8 mouse cellular contexts compared by ENCODE assay signal in the genomic region with DNA sequence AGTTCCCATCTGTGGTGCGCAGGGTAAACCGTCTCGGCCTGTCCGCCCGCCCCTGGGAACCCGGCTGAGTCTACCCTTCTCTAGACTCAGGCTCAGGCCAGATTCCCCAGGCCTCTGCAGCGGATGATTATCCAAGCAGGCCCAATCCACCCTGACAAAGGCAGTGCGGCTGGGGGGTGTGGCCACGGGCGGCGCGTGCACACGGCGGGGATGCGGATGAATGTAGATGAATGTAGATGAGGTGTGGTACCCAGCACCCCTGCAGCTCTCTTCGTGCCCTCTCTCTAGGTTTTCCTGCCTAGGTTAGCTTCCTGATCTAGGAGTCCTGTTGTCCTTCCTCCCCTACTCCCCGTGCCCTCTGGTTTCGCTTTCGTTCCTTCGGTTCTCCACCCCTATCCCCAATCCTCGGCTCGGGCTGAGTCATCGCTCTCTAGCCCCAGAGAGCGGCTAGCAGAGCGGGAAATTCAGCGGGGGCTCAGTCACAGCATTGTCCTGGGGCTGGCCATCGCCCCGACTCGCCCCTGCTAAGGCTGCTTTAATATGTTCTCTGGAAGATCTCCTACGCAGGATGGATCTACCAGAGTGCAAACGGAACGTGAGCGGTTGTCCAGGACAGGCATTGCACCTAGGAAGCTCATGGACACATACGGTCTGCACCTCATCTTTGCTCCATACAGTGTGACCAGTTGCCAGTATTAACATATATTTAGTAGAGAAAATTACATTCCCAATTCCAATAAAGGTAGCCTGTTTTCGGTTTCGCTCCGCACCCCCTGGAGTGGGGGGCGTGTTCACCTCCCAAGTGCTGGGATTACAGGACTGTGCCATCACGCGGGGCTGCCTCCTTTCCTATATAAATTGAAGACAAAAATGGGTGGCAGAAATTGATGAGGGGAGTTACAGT. TPM values are rescaled to one million over a fixed set of nuclear protein-coding genes. Genes with fewer than 3 reads are reported as not detected.
DNase-seq lines count a peak whose midpoint lies in the region; ATAC-seq lines count a peak whose summit lies in the region.

No protein-coding gene starts in this region.

- WGBS in hindbrain, embryonic 14.5 days = under 1% methylated on average over 40 of the region's 40 CpGs

- peak overlapping the region; percentile 78 for H3K9ac ChIP-seq in hindbrain, embryonic 14.5 days

- H3K4me3 ChIP-seq in hindbrain, embryonic 14.5 days (replicated peaks; ENCODE audit: low read length) = peak overlapping the region; percentile 41

- peak; percentile 93 for ATAC-seq in hindbrain, embryonic 14.5 days (ENCODE audit: low FRiP score)

- peaks cover 4% of the 10 kb centered on the region; the same call in 1 of the 2 replicates for H3K4me1 ChIP-seq in hindbrain, embryonic 14.5 days (replicated peaks; ENCODE audit: control insufficient read depth, insufficient read depth, low read length)

- DNase-seq in T-cell, adult 2 months (ENCODE audit: low spot score) = peak; percentile 73
- DNase-seq in cerebellum, postnatal 25 days = peak; percentile 87 to 91
- DNase-seq in frontal cortex, postnatal 25 days (ENCODE audit: low spot score in 2 of 2) = peak; percentile 64 to 68
- peak; percentile 86 for DNase-seq in hindbrain, embryonic 14.5 days (ENCODE audit: low spot score)
- DNase-seq in layer of hippocampus, postnatal 36 days = peak; percentile 82
- peak; percentile 79 for DNase-seq in lung, postnatal 25 days (ENCODE audit: low spot score)
- DNase-seq in retina, adult 2 months (ENCODE audit: low read depth, low spot score) = peak; percentile 70
- DNase-seq in thymus, postnatal 25 days = peak; percentile 73

- H3K27me3 ChIP-seq in hindbrain, embryonic 14.5 days (ENCODE audit: control insufficient read depth, insufficient read depth, low read length) = no peaks in the 10 kb centered on the region

- no peaks in the 10 kb centered on the region for H3K36me3 ChIP-seq in hindbrain, embryonic 14.5 days (replicated peaks; ENCODE audit: control insufficient read depth, insufficient read depth)

- H3K27ac ChIP-seq in hindbrain, embryonic 14.5 days = peak overlapping the region; percentile 88

- peak overlapping the region; percentile 67 for H3K4me2 ChIP-seq in hindbrain, embryonic 14.5 days (replicated peaks)

- no peaks in the 10 kb centered on the region for H3K9me3 ChIP-seq in hindbrain, embryonic 14.5 days (ENCODE audit: control insufficient read depth, low read length)

RNA-seq across cellular contexts. Expression of a gene that starts 46.2 kb away (rescaled TPM):
- 19.6 and 21.3 TPM in 2 replicates for polyA plus RNA-seq in hindbrain, embryonic 14.5 days (2014; fragmentation: Nextera tagmentation; extraction: Ambion mirVana)
- total RNA-seq in layer of hippocampus, postnatal 36 days (2021) = 10 to 100 TPM; 86.2 to 93.8 TPM

Comparison
In these comparisons a context has a peak if more than half of its experiments do, and no peak if none do; other contexts are left out.
1. Peak in every context shown above with its lines: DNase-seq, ATAC-seq, H3K4me3 ChIP-seq and H3K27ac ChIP-seq.